Mouse (Mus musculus): ENCODE measurements at regions not wholly inside any gene's neighbourhood (a gene's known extent, or its start where the extent isn't known, plus 50 kb on each side); places are given as distances from the start of the nearest gene placed in this dataset.
A peak's percentile ranks its signal among the peaks of the same experiment; 100 is the strongest.

DNA sequence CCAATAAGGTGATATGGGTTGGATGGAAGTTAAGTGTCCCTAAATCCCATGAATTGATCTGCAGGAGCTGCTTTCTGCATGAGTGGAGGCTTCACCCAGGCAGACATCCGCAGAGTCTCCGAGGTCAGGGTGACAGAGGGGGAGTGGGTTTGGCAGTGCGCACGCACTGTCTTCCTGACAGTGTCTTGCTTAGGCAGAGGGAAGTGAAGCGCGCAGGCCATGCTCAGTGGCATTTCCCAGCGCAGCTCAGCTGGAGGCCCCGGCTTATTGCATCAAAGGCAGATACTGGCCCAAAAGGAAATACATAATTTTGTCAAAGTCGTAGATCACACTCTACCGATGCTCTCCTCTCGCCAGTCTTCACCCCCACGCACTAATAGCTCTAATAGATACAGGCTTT lies 252.7 kb upstream of the Dnajc24 start:
- DNase-seq (ENCODE audit: low spot score in 2 of 2): no peak

GRCm38 (mm10) chr2:106234358-106234757 lies 231.0 kb upstream of the Dnajc24 start:
- no peak for DNase-seq (ENCODE audit: low spot score in 2 of 2)

- DNase-seq (ENCODE audit: low spot score in 2 of 2): no peak
These were observed 227.8 kb upstream of the Dnajc24 start for GRCm38 (mm10) chr2:106231136-106231535.

GRCm38 (mm10) chr2:106230021-106230420 lies 226.7 kb upstream of the Dnajc24 start:
- DNase-seq (ENCODE audit: low spot score in 2 of 2): no peak

DNA sequence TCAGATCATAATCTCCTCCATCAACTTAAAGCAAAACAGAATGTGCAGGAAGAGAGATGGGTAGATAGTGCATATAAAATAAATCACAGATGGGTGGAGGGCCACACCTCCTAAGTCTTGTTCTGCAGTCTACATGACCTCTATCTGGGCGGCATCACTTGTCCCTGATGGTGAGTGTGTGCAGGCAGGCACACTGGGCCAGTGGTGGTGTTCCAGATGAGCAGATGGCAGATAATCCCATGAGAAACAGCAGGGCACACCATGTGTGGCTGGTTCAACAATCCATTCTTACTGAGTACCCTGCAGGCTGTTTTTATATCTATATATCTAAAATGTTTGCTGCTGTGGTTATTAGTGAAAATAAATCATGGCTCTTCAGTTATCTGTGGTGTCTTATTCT lies 224.9 kb upstream of the Dnajc24 start:
- DNase-seq (ENCODE audit: low spot score in 2 of 2): no peak

DNA sequence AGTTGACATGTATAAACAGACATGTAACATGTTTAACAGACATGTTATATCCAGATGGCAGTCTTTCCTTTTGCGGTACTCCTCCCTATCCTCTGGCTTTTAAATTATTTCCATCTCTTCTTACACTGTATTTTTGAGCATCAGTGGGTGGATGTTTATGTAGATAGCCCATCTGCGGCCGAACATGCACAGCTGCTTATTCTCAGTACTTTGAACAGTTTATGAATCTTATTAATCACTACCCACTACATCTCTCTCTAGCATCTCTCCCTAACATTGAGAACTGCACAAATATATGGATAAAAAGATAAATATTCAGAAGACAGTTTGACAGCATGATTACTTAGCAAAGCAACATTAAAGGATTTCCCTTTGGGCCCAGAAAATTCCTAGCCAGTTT lies 212.8 kb upstream of the Dnajc24 start:
- DNase-seq (ENCODE audit: low spot score in 2 of 2): no peak

DNA sequence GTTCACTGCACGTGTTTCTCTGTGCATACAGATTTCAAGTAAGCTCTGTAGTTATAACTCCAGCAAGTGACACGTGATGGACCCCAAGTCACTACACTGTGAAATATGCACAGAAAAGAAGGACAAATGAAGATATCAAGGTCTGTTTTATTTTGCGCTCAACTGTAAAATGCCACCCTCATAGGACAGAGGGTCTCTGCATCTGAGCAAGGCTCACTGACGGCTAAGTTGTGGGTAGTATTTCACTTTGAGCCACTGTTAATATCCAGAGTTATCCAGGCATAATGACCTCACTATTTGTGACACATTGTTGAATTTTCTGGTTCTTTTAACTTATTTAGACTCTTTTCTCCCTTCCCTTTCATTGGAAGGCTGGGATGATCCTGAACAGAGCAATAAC lies 210.4 kb upstream of the Dnajc24 start:
- DNase-seq (ENCODE audit: low spot score in 2 of 2): no peak

DNA sequence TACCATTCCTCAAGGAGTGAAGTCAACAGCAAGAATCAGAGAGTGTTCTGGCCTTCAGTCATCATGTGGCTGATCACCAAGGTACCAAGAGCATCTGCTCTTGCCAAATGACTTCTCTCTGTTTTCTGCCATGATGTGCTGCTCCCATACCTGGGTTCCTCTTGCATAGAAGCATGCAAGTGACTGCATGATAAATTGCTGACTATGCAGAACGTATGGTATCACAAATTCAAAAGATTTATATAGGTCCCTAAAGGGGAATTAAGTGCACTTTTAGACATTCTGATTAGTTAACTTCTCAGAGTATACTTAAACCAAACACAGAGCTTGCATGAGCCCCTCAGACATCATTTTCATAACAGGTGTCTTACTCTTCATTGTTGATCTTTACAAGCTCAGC lies 207.4 kb upstream of the Dnajc24 start:
- DNase-seq (ENCODE audit: low spot score in 2 of 2): no peak

- no peak for DNase-seq (ENCODE audit: low spot score in 2 of 2)
These were observed 205.5 kb upstream of the Dnajc24 start for GRCm38 (mm10) chr2:106208767-106209250.

DNA sequence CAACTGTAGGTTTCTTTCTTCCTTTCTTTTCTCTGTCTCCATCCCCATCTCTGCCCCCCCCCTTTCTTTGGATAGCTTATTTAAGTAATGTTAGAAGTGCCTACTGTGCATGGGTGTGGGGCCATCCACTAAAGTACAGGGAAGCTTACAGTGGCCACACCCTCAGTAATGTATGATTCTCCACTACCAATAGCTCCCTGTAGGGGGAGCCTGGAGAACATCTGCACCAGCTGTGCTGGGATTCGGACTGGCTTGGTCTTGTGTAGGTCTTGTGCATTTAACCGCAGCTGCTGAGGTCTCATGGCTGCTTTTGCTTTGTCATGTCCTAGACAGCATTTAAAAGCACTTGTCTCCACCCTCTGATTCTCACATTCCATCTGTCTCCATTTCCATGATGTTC lies 196.8 kb upstream of the Dnajc24 start:
- no peak for DNase-seq (ENCODE audit: low spot score in 2 of 2)

DNA sequence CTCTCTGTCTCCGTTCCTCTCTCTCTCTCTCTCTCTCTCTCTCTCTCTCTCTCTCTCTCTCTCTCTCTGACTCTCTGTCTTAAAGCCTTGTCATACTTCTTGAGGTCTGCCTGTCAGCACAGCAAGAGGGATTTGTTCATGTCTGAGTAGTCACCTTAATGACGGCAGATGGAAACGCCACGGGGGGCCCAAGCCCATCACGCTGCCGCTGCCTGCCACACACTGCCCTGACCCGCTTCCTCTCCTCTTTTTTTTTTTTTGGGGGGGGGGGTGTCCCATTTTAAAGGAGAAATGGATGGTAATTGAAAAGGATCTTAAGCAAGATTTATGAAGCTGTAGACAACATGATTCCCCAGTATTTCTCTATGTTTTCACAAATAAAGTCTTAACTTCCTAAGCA lies 191.8 kb upstream of the Dnajc24 start:
- no peak for DNase-seq (ENCODE audit: low spot score in 2 of 2)

GRCm38 (mm10) chr2:106194369-106195023 lies 191.1 kb upstream of the Dnajc24 start:
- DNase-seq (ENCODE audit: low spot score in 2 of 2): peak; percentile 51 to 72

DNA sequence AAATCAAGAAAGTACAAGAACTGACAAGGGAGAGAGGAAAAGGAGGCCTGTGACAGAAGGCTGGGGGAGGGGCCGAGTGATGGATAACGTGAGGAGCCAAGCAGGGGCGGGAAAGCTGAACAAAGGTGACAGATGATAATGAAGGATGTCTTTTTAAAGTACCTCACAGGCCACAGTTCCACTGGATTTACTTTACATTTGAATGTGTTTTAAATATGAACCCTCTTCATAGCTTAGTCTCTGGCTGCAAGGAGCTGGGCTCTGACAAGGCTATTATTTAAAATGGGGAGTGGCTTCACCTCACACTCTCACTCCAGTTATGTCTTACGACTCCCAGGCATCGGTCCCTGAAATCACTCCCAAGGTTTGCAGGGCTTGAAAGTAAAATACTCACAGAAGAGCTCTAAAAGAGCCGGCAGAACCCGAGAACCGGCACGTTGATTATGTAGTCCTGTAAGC lies 190.6 kb upstream of the Dnajc24 start:
- DNase-seq (ENCODE audit: low spot score in 2 of 2): no peak

DNA sequence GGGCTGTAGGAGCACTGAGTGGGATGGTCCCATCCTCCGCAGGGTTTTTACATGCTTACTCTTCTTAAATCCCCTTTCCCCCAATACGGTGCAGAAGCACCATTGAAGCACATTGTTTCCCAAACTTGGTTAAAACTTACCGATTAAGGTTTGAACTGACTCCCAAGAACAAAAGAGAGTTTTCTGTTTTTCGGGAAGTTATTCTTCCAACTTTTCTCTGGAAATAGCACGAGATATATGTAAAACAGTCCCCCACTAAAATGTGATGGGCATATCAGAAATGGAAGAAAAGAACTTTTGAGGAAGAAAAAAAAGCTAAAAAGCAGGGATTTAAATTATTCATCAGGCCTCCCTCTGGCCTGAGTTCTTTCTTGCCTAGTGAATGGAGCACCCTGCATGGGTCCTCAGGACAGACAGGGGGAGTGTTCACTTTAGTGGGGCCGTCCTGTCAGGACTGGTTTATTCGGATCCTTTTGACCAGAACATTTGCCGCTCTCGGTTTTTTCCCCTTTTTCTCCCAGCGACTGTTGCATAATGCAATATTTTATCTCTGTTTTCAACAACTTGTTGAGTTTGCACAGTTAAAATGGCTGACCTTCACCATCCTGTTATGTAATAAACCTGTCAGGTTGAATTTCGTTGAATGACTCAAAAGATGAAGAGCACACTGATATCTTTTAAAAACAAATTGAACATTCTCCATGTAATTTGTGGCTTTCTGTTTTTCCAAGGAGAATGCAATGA lies 187.4 kb upstream of the Dnajc24 start:
- DNase-seq (ENCODE audit: low spot score in 2 of 2): no peak

DNA sequence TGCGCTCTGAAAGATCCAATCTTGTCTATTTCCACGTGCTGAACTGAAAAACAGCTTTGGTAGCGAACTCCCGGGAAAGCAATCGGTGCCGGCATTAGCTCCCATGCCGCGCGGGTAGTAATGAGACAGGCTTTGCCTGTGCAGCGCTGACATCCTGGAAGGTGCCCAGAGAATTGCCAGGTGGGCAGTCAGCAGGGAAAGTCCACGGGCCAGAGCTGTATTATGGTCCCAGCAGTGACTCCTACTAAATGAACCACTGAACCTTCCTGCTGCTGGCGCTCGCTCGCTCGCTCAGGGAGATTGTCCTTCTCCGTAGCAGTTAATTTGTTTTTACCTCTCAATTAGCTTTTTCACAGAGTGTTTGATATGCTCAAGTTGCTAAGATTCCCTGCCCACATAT lies 180.3 kb upstream of the Dnajc24 start:
- no peak for DNase-seq (ENCODE audit: low spot score in 2 of 2)

GRCm38 (mm10) chr2:106182051-106182450 lies 178.7 kb upstream of the Dnajc24 start:
- DNase-seq (ENCODE audit: low spot score in 2 of 2): no peak

DNA sequence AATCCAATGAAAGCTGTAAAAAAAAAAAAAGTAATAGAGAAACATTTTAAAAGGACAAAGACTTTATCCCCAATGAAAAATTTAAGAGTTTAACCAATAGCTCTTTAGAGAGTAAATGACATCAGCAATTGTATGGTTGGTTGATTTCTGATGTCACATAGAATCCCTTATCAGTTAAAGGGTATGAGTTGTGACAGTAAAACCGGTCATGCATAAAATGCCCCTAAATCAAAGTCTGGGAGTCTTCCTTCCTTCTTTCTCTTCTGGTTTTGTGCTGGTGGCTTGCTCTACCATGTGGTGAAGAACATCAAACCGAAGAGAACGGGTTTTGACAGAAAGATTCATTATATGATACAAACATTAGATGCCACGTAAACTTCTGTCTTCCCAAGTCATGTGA lies 159.3 kb upstream of the Dnajc24 start:
- no peak for DNase-seq (ENCODE audit: low spot score in 2 of 2)

- no peak for DNase-seq (ENCODE audit: low spot score in 2 of 2)
These were observed 158.5 kb upstream of the Dnajc24 start for GRCm38 (mm10) chr2:106161877-106162276.

- no peak for DNase-seq (ENCODE audit: low spot score in 2 of 2)
These were observed 146.4 kb upstream of the Dnajc24 start for GRCm38 (mm10) chr2:106149701-106150100.

- no peak for DNase-seq (ENCODE audit: low spot score in 2 of 2)
These were observed 137.6 kb upstream of the Dnajc24 start for GRCm38 (mm10) chr2:106140931-106141330.

- no peak for DNase-seq (ENCODE audit: low spot score in 2 of 2)
These were observed 97.7 kb upstream of the Dnajc24 start for GRCm38 (mm10) chr2:106101002-106101401.

DNA sequence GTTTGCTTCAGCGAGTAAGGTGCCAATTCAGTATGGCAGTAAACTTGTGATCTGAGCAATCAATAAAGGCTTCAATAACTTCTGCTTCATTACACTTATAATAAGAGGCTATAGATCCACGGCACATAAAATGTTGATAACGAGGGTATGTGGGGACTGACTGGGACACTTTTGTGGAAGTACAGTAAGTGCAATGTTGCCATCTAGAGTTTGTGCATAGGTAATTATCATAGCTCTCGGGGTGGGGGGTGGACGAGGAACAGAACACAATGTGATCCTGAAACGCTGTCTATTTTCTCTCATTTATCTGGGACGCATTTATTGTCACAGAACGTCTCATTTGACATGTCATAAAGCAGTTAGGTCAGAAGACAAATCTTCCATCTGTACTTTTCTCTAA lies 82.8 kb upstream of the Dnajc24 start:
- no peak for DNase-seq (ENCODE audit: low spot score in 2 of 2)
